Mouse (Mus musculus) heart, embryonic 12.5 days (tissue): ENCODE data around the gene Dhdh. TPM values are rescaled to one million over a fixed set of nuclear protein-coding genes. Genes with fewer than 3 reads are reported as not detected.
"Not testable (repeated sequence)": the region's sequence is repeated elsewhere in the genome, so short reads cannot be mapped to it uniquely, and the experiment has no call there.

Experiments used
- ATAC-seq: fragments of 200-750 bp; cut with Nextera tagmentation; 2 replicates; pipeline ENCODE4 v1.8.0; 2017; ENCODE audit warnings: moderate TSS enrichment, moderate library complexity; ENCODE audit not compliant: insufficient number of reproducible peaks, low FRiP score
- H3K27ac ChIP-seq: fragments of 300-500 bp; sonication (generic); 2 replicates; pipeline ENCODE4 v1.5.1; 2016; ENCODE audit warnings: mild to moderate bottlenecking, moderate library complexity; ENCODE audit not compliant: poor library complexity, severe bottlenecking
- H3K27me3 ChIP-seq: fragments of 300-500 bp; sonication (generic); replicated peaks from 2 replicates; pipeline ENCODE4 v1.6.1; 2016; ENCODE audit warnings: mild to moderate bottlenecking, moderate library complexity
- H3K36me3 ChIP-seq: fragments of 300-500 bp; sonication (generic); 2 replicates; pipeline ENCODE4 v1.6.1; 2016; ENCODE audit warnings: mild to moderate bottlenecking, moderate library complexity
- H3K4me1 ChIP-seq: fragments of 300-500 bp; sonication (generic); replicated peaks from 2 replicates; pipeline ENCODE4 v1.6.1; 2016; ENCODE audit warnings: mild to moderate bottlenecking
- H3K4me2 ChIP-seq: fragments of 300-500 bp; sonication (generic); 2 replicates; pipeline ENCODE4 v1.6.1; 2016; ENCODE audit warnings: mild to moderate bottlenecking, moderate library complexity
- H3K4me3 ChIP-seq: fragments of 300-500 bp; sonication (generic); 2 replicates; pipeline ENCODE4 v1.5.1; 2016; ENCODE audit warnings: mild to moderate bottlenecking
- H3K9ac ChIP-seq: fragments of 300-500 bp; sonication (generic); 2 replicates; pipeline ENCODE4 v1.6.1; 2016; ENCODE audit warnings: mild to moderate bottlenecking, moderate library complexity
- H3K9me3 ChIP-seq: fragments of 300-500 bp; sonication (generic); replicated peaks from 2 replicates; pipeline ENCODE4 v1.6.1; 2016; ENCODE audit warnings: mild to moderate bottlenecking, moderate library complexity
- WGBS: fragments of 180-500 bp; shearing (Covaris S2); methylation state at CpG from one replicate; pipeline ENCODE4 v1.1.7; 2016; 5-methylcytosine and 5-hydroxymethylcytosine counted together
- polyA plus RNA-seq: library from polyadenylated mRNA; unstranded; fragments of >200 nt; fragmentation: Nextera tagmentation; extraction: Ambion mirVana; gene quantifications from 2 replicates; pipeline ENCODE4 v1.2.1, GENCODE M21; 2016

Dhdh gene
- polyA plus RNA-seq, 1 experiment from 2014 or later, result 4.3 TPM

DNA sequence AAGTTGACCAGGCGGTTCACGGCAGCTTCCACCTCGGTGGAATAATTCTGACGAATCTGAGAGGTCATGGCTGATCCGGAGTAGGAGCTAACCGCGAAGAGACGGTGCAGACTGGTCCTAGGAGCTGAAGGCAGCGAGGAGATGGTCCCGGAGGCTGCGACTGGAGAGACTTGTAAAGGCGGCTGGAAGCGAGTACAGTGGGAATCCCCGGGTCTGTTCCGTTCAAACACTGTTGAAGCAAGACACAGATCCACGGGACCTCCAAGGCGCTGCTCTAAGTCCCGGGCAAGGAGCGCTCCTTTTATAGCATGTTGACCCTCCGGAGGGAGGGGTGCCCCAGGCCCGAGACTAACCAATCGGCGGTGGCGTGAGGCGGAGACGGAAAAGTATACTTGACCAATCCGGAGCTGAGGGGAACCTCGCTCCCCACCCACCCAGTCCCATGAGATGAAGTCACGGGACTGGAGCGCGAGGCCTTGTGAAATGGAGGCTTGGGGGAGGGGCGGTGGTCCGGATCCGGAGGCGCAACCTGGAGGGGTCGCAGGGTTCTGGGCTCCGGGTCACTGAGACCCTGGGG is 29.0 kb downstream of the Dhdh start, which contains the start of gene Ftl1:
Gene Ftl1 (minus strand): TSS at position 321 of the 577 bp plus-strand sequence.
- peak within 1 kb of the TSS; percentile 90 for H3K27ac ChIP-seq
- not testable (repeated sequence) for H3K9me3 ChIP-seq, H3K27me3 ChIP-seq
- peaks cover 47% of the 10 kb centered on the region for H3K4me1 ChIP-seq
- H3K36me3 ChIP-seq, result peaks cover 73% of the 10 kb centered on the region
- peak within 1 kb of the TSS; percentile 93 for H3K4me2 ChIP-seq
- peak within 1 kb of the TSS; percentile 75 for H3K4me3 ChIP-seq
- WGBS, result under 1% methylated on average over 31 of the region's 37 CpGs
- ATAC-seq, result peak; percentile 94
- peak within 1 kb of the TSS; percentile 89 for H3K9ac ChIP-seq

DNA sequence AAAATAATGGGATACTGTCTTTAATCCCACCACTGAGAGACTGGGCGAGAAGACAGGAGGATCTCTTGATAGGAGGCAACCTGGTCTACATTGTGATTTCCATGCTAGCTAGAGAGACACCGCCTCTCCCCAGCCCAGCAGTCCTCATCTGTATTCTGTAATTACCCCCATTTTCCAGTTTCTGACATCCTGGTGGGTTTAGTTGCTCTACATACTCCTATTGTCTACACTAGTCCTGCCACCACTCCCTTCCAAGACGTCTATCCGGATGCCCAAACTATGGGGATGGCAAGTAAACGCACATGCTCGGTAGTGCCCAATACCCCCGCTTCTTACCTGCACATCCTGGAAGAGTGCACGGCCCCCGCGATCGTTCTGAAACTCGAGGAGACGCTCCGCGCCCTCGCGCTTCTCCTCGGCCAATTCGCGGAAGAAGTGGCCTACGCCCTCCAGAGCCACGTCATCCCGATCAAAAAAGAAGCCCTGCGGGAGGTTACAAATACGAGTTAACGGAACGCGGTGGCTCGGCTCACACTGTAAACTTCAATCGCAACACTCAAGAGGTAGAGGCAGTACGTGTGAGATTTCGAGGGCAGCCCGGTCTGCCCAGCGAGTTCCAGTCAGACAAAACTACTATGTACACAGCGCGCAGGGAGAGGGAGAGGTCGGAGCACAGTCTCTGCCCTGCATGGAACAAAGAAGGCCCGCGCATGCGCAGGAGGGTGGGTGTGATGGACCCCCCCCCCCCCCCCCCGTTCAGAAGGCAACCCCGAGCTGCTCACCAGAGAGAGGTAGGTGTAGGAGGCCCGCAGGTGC is 29.6 kb downstream of the Dhdh start:
- under 1% methylated on average over 42 of the region's 43 CpGs for WGBS
- H3K4me3 ChIP-seq, result peak overlapping the region; percentile 75
- ATAC-seq, result peak; percentile 63

GRCm38 (mm10) chr7:45457204-45458060 is 31.2 kb downstream of the Dhdh start:
- Histone ChIP-seq H3K4me1 (peaks cover 47% of the 10 kb centered on the region), H3K27ac (peak overlapping the region; percentile 67), H3K4me3 (peak overlapping the region; percentile 75), H3K9me3 (no peaks in the 10 kb centered on the region), H3K9ac (peak overlapping the region; percentile 89), H3K4me2 (peak overlapping the region; percentile 93), H3K36me3 (peaks cover 72% of the 10 kb centered on the region), H3K27me3 (no peaks in the 10 kb centered on the region)
- WGBS, result 55% methylated on average over 10 of the region's 10 CpGs
- peak; percentile 14; the same call in 1 of the 2 replicates for ATAC-seq

More for the DNA sequence above, 29.6 kb downstream of the Dhdh start:
- H3K36me3 ChIP-seq, result peaks cover 73% of the 10 kb centered on the region
- H3K9me3 ChIP-seq, result no peaks in the 10 kb centered on the region
- H3K27ac ChIP-seq, result peak overlapping the region; percentile 90
- peaks cover 47% of the 10 kb centered on the region for H3K4me1 ChIP-seq
- peak overlapping the region; percentile 93 for H3K4me2 ChIP-seq
- H3K9ac ChIP-seq, result peak overlapping the region; percentile 89
- H3K27me3 ChIP-seq, result no peaks in the 10 kb centered on the region

DNA sequence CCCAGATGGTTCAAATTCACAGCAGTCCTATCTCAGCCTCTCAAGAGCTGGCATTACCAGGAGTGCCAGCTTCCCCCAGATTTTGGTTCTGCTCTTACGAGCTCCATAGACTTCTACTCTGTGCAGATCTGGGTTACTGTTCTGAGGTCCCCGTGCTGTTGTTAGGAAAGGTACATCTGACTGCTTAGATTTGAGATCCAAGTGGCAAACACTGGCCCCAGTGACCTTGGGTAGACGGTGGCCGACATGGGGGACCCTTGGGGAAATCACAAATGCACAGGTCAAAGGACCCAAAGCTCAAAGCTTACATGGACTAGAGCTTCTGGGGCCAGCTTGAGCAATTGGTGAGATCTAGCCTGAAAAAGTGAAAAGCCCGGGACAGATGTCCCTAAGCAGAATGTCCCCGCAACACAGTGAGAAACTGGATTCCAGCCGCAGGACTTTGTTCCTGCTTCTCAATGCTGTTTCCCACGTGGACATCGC is 31.8 kb downstream of the Dhdh start:
- H3K4me3 ChIP-seq, result peak overlapping the region; percentile 75; the same call in 1 of the 2 replicates
- H3K9ac ChIP-seq, result peak overlapping the region; percentile 89; the same call in 1 of the 2 replicates
- peak overlapping the region; percentile 67 for H3K27ac ChIP-seq
- H3K9me3 ChIP-seq, result no peaks in the 10 kb centered on the region
- ATAC-seq, result no peak
- peaks cover 72% of the 10 kb centered on the region for H3K36me3 ChIP-seq
- 45% methylated on average over 9 of the region's 9 CpGs for WGBS
- H3K27me3 ChIP-seq, result no peaks in the 10 kb centered on the region
- H3K4me1 ChIP-seq, result peaks cover 44% of the 10 kb centered on the region
- peak overlapping the region; percentile 93 for H3K4me2 ChIP-seq

GRCm38 (mm10) chr7:45455932-45456696 is 32.5 kb downstream of the Dhdh start:
- Histone ChIP-seq H3K9me3 (no peaks in the 10 kb centered on the region), H3K4me1 (peaks cover 38% of the 10 kb centered on the region), H3K9ac (0 out of 2 replicates have a peak overlapping the region, but pooled peaks have one; percentile 25), H3K4me3 (no peak overlapping the region), H3K27me3 (no peaks in the 10 kb centered on the region), H3K27ac (peak overlapping the region; percentile 67; the same call in 1 of the 2 replicates), H3K36me3 (peaks cover 71% of the 10 kb centered on the region), H3K4me2 (no peak overlapping the region)
- WGBS, result 73% methylated on average over 13 of the region's 13 CpGs
- no peak for ATAC-seq

DNA sequence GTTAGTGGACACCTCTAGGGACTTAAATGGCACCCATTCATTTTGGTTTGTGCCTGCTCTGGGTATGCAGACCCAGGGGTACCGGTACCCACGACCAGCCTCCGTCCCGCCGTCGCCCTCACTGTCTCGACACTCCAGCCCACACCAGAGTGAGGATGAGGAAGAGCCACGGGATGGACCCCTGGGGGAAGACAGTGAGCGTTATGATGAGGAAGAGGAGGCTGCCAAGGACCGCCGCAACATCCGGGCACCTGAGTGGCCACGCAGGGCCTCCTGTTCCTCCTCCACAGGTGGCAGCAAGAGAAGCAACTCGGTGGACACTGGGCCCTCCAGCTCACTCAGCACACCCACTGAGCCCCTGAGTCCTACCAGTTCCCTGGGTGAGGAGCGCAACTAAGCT is 33.6 kb downstream of the Dhdh start:
- Histone ChIP-seq H3K4me2 (no peak overlapping the region), H3K27ac (no peak overlapping the region), H3K4me3 (no peak overlapping the region), H3K9ac (no peak overlapping the region), H3K9me3 (no peaks in the 10 kb centered on the region), H3K27me3 (no peaks in the 10 kb centered on the region), H3K4me1 (peaks cover 27% of the 10 kb centered on the region), H3K36me3 (peaks cover 73% of the 10 kb centered on the region)
- no peak for ATAC-seq
- WGBS, result 84% methylated on average over 15 of the region's 15 CpGs

- Histone ChIP-seq H3K9me3 (no peaks in the 10 kb centered on the region), H3K9ac (no peak overlapping the region), H3K27ac (no peak overlapping the region), H3K36me3 (peaks cover 76% of the 10 kb centered on the region), H3K4me2 (no peak overlapping the region), H3K4me3 (no peak overlapping the region), H3K27me3 (no peaks in the 10 kb centered on the region), H3K4me1 (peaks cover 18% of the 10 kb centered on the region)
- peak; percentile 77 for ATAC-seq
- WGBS, result 50% methylated on average over 23 of the region's 23 CpGs
These were observed 37.1 kb downstream of the Dhdh start for GRCm38 (mm10) chr7:45451344-45451982.

DNA sequence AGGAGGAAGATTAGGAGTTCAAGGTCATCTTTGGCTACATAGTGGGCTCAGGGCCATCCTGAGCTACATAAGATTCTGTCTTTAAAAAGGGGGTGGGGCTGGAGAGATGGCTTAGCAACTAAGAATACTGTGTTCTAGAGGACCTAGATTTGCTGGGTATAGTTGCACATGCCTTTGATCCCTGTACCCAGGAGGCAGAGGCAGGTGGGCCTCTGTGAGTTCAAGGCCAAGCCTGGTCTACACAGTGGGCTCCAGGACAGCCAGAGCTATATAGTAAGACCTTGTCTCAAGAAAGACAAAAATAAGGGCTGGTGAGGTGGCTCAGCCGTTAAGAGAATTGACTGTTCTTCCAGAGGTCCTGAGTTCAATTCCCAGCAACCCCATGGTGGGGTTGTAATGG is 38.6 kb downstream of the Dhdh start:
- no peaks in the 10 kb centered on the region for H3K27me3 ChIP-seq
- H3K9ac ChIP-seq, result no peak overlapping the region
- peaks cover 12% of the 10 kb centered on the region for H3K4me1 ChIP-seq
- H3K9me3 ChIP-seq, result no peaks in the 10 kb centered on the region
- H3K27ac ChIP-seq, result no peak overlapping the region
- no peak overlapping the region for H3K4me2 ChIP-seq
- no peak for ATAC-seq
- 96% methylated on average over 1 of the region's 1 CpGs for WGBS
- H3K4me3 ChIP-seq, result no peak overlapping the region
- H3K36me3 ChIP-seq, result peaks cover 77% of the 10 kb centered on the region

DNA sequence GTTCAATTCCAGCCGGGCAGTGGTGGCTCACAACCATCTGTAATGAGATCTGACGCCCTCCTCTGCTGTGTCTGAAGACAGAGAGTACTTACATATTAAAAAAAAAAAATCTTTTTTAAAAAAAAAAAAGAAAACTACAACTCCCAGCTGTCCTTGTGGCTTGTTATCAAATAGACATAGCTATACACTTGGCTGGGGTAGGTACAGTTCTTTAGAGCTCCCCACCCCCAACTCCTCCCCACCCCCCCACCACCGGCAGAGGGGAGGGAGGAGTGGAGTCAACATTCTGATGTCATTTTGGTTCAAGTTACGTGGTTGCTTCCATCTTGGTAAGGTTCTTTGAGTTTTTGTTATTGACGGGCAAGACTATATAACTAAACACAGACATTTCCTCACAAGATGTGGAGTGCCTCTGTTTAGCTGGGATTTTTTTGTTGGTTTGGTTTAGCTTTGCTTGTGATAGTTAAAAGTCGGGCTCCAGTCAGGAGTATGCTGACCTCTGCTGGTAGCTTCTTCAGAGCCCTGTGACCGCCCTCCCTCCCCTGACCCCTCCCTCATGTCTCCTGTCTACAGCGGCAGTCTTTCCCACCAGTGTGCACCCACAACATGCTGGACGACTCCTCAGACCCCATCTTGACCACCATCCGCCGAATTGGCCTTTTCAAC is 41.1 kb downstream of the Dhdh start:
- Histone ChIP-seq H3K36me3 (peaks cover 78% of the 10 kb centered on the region), H3K4me1 (peaks cover 15% of the 10 kb centered on the region), H3K4me3 (0 out of 2 replicates have a peak overlapping the region, but pooled peaks have one; percentile 9), H3K27ac (peak overlapping the region; percentile 30; the same call in 1 of the 2 replicates), H3K4me2 (peak overlapping the region; percentile 45), H3K27me3 (no peaks in the 10 kb centered on the region), H3K9me3 (no peaks in the 10 kb centered on the region), H3K9ac (peak overlapping the region; percentile 39; the same call in 1 of the 2 replicates)
- WGBS, result 31% methylated on average over 11 of the region's 11 CpGs
- peak; percentile 63; the same call in 1 of the 2 replicates for ATAC-seq
